Mouse (Mus musculus): ENCODE results near the gene Esyt2.
A peak's percentile ranks its signal among the peaks of the same experiment; 100 is the strongest.

Gene Esyt2

GRCm38 (mm10) chr12:116280149-116280652, 795 bp upstream of the Esyt2 start:
- no peak for DNase-seq (ENCODE audit: low spot score in 2 of 2)

DNA sequence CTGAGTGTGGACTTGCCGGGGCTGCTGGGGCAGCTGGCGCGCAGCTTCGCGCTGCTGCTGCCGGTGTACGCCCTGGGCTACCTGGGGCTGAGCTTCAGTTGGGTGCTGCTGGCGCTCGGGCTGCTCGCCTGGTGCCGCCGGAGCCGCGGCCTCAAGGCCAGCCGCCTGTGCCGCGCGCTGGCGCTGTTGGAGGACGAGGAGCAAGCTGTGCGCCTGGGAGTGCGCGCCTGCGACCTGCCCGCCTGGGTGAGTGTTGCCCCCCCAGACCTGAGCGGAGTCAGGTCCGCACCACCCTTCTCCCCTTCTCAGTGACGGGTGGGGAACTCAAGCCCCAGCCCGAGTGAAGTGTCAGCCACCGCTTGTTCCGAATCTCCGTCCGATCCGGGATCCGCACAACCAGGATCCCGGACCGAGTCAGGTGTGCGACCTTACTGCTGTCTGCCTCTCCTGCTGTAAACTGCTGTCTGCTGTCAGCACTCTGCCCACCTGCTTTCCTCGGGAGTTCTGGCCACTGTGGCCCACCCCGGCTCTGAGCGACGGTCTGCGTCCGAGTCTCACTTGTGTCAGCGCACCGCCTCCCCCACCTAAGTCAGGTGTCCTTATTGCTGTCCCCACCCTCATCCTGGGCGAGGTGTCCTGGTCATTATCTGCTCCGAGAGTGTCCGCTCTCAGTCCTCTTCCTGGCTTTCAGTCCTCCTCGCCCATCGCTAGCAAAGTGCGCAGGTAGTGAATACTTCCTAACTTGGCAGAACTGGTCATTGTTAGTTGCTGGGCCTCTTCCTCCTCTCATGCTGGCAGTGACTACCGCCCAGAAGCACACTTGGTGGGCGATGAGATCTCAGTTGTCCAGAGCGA, 658 bp downstream of the Esyt2 start:
- DNase-seq (ENCODE audit: low spot score in 2 of 2): peak; percentile 11 to 16

- DNase-seq (ENCODE audit: low spot score in 2 of 2): no peak
Observed at GRCm38 (mm10) chr12:116282856-116283255, 1.9 kb downstream of the Esyt2 start.

DNA sequence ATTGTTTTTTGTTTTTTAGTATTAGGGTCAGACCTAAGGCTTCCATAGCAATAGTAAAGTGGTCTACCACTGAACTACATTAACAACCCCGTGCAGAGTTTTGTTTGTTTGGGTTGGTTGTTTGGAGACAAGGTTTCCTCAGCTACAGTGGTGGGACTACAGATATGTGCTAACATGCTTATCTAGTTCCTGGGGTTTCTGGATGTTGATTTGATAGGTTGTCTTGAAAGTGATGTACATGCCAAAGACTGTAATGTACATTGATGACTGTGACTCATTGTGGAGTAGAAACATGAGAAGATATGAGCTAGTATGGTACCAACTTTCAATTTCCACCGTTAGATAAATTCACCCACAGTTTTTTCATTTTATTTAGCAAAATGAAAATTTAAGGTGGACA, 2.5 kb downstream of the Esyt2 start:
- no peak for DNase-seq (ENCODE audit: low spot score in 2 of 2)

DNA sequence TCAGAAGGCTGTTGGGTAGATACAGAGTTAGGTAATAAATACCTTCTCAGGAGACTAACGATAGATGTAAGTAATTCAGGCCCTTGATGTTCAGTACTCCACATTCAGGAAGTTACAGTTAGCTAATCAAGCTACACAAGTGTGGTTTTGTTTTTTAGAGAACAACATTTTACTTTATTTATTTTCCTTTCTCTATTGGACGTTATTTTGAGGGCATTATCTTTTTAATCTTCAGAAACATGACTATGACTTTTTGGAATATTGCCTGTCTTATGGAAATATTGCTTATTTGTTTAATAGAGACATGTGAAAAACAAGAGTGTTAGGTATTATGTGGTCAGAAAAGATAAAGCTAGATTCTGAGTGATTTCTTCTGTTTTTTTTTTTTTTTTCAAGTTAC, 12.2 kb downstream of the Esyt2 start:
- no peak for DNase-seq (ENCODE audit: low spot score in 2 of 2)

DNA sequence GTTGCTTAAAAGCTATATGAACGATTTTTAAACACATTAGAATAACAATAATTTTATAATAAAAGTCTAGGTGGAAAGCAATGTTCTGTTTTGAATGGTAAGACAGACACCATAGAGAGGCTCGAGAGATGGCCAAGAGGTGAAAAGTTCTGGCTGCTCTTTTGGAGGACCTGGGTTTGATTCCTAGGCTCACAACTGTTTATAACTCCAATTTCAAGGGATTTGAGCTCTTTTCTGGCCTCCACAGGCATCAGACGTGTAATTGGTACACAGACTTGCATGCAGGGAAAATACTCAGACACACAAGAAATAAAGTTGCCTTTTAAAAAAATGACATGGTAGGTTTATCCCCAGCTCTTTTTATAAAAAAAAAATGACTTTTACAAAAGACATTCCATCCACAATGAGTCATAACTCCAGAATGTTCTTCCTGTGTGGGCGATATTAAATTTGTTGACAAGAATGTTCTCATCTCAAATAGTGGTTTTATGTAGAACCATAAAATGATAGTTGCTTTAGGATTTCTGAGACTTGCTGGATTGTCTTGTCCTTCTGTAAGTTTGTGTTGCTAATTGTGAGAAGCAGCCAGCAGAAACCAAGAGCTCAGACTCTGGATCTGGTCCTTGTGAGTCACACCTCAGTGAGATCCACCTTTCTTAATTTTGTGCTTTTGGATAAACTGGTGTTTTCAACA, 12.8 kb downstream of the Esyt2 start:
- no peak for DNase-seq (ENCODE audit: low spot score in 2 of 2)

GRCm38 (mm10) chr12:116299906-116300305, 18.9 kb downstream of the Esyt2 start:
- DNase-seq (ENCODE audit: low spot score in 2 of 2): no peak

GRCm38 (mm10) chr12:116302181-116302580, 21.2 kb downstream of the Esyt2 start:
- no peak for DNase-seq (ENCODE audit: low spot score in 2 of 2)

DNA sequence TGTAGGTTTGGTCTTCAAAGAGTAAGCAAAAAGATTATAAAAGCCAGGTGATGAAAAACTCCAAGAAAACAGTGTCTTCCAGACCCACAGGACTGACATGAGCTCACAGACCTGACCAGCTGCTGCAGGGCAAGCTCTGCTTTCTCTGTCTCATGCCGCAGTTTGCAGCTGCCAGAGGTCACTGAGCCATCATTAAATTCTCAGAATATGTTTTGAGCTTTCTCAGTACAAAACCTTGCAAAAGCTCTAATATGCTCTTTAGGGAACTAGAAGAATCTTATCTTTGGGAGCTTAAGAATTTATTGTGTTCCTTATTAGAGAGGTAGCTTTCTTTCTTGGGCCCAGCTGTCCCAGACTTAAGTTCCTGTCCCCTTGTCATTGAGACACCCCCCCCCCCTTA, 25.0 kb downstream of the Esyt2 start:
- no peak for DNase-seq (ENCODE audit: low spot score in 2 of 2)

DNA sequence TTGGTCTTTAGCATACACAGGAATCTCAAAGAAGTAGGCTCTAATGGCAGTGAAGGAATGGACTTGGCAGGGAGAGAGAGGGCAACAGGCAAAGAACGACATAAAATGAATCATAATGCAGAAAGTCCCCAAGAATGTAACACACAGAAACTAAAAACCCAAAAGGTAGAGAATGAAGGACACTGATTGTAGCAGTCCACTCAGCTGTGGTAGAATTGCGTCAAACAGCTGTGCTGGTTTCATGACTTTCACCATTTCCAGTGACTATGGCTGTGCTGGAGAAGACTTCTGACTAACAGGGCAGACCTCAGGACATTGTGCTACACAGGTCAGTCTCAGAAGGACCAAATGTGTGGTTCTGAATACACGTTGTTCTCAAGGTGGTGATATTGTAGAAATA, 26.9 kb downstream of the Esyt2 start:
- no peak for DNase-seq (ENCODE audit: low spot score in 2 of 2)

GRCm38 (mm10) chr12:116308612-116309011, 27.6 kb downstream of the Esyt2 start:
- no peak for DNase-seq (ENCODE audit: low spot score in 2 of 2)

DNA sequence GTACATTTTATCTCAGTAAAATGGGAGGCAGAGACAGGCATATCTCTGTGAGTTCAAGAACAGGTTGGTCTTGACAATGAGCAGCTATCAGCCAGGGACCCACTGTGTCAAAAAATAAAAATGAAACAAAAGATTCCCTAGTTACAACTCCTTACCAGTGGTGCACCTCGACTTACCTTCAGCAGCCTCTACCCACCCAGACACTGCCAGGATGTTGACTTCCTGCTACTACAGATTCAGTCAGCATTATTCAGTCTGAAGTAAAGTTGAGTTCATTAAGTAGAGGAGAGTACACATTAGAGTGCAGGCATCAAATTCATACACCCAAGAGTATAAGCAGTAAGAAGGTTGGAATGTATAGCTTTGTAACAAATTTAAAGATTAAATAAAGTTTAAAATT, 32.8 kb downstream of the Esyt2 start:
- no peak for DNase-seq (ENCODE audit: low spot score in 2 of 2)

- DNase-seq (ENCODE audit: low spot score in 2 of 2): no peak
Observed at GRCm38 (mm10) chr12:116315498-116315897, 34.5 kb downstream of the Esyt2 start.

GRCm38 (mm10) chr12:116317818-116318217, 36.8 kb downstream of the Esyt2 start:
- no peak for DNase-seq (ENCODE audit: low spot score in 2 of 2)

DNA sequence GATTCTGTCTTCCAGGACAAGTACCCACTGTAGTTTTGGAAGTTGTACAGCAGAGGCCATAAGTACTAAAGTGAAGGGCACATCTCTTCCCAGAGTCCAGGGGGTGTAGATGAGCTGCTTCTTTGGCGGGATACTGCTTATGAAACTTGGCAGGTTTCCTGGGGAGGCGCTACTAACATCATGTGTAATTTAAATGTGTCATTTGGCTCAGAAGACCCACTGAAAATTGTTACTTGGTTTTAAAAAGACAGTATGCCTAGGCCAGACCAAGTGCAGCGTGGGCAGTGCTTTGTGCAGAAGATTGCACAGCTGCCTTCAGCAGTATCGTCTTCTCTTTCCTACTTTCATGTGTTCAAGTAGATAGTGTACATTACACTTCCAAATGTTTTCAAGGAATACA, 44.5 kb downstream of the Esyt2 start:
- peak in 1 of 2 experiments; percentile 8 for DNase-seq (ENCODE audit: low spot score in 2 of 2)

DNA sequence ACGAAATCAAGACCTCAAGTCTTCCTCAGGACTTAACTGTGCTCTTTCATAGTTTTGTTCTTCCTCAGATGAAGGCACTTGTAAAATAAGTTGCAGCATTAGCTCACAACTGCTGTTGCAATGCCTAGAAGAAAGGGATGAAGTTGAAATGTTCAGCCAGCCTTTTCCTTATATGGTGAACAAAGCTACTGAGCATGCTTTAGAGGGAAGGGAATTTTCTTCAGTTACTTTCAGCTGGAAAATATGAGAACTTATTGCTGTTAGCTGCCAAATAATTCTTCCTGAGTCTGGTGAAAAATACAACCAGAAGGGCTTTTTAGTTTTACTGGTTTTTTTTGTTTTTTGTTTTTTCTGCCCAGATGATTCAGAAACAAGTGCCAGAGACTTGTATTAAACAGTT, 45.2 kb downstream of the Esyt2 start:
- no peak for DNase-seq (ENCODE audit: low spot score in 2 of 2)

GRCm38 (mm10) chr12:116334253-116334652, 53.3 kb downstream of the Esyt2 start:
- no peak for DNase-seq (ENCODE audit: low spot score in 2 of 2)

GRCm38 (mm10) chr12:116340160-116340559, 59.2 kb downstream of the Esyt2 start:
- DNase-seq (ENCODE audit: low spot score in 2 of 2): no peak

DNA sequence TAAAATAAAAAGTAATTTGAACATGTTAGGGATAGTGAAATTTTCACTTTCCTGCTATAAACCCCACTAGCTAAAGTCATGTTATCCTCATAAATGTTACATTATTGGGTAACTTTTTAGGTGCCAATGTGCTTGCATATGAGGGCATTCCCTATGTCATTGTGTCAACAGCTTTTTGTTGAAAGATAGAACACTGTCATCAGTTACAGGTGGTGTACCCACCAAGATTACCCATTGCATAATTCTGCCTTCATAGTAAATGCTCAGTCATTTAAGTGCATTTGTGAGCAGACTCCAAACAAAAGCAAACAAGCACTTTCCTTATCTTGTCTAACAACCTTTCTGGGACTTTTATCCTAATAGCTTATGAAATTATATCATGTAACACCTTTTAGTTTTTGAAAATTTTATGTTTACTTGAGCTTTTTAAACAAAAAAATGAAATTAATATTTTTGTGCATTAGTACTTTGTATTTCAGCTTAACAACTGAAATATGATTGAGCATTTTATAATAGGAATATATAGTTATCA, 67.8 kb downstream of the Esyt2 start:
- DNase-seq (ENCODE audit: low spot score in 2 of 2): no peak

- no peak for DNase-seq (ENCODE audit: low spot score in 2 of 2)
Observed at GRCm38 (mm10) chr12:116349376-116349775, 68.4 kb downstream of the Esyt2 start.

DNA sequence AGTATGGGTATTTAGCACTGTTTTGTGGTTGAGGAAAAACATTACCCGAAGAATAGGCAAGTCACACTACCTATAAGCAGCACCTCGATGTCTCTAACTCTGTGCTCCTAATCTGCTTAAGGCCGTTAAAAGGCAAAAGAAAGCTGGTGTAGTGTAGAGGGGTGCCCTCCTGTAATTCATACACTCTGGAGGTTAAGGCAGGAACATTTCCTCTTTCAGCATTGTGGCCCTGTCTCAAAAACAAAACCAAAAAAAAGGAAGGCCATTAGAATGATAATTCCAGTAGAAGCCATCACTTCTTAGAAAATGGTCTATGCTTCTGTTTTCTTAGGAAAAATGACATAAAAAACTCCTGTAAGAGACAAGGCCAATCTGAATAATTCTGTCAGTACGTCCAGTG, 70.0 kb downstream of the Esyt2 start:
- no peak for DNase-seq (ENCODE audit: low spot score in 2 of 2)

DNA sequence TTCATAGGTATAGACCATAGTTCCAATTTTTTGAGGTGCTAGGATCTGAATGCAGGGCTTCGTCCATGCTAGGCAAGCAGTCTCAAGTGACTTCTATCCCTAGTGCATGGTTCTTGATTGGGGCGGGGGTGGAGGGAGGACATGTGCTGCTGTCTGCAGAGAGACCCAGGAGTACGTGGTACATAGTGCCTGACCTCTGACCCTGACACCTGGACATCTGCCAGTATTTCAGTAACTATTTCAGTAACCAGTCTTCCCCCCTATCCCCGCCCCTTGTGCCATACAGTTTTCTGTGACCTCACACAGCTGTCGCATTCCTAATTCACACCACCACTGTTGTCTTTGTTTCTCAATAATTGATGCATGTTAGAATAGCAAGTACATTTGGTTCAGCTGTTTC, 71.4 kb downstream of the Esyt2 start:
- DNase-seq (ENCODE audit: low spot score in 2 of 2): no peak

DNA sequence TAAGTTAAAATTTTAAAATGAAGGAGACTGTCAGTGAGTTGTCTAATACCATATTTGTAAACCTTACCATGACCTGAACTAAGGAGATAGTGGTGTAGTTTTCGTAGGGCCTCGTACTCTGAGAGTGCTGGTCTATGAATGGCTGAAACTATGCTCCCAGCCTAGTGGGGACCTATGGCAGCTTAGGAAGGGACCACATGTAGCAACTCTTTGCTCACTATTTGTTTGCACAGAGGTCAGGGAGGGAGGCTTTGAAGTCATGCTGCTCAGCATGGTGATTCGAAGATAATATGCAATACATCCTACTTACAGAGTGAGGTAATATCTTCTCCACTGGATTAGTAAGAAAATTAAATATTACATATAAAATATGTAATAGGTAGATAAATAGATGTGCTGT, 73.7 kb downstream of the Esyt2 start:
- DNase-seq (ENCODE audit: low spot score in 2 of 2): no peak
